Mouse (Mus musculus) forebrain, embryonic 11.5 days (tissue): ENCODE measurements around the gene Arfip2. TPM values are rescaled to one million over a fixed set of nuclear protein-coding genes. Genes with fewer than 3 reads are reported as not detected.
A peak's percentile ranks its signal among the peaks of the same experiment; 100 is the strongest.

Source experiments
- ATAC-seq: fragments of 200-750 bp; cut with Nextera tagmentation; replicated peaks from 2 replicates; pipeline ENCODE4 v1.8.0; 2017; ENCODE audit warnings: moderate TSS enrichment; ENCODE audit not compliant: low FRiP score
- DNase-seq: peaks from one replicate; pipeline ENCODE4 v3.0.0-alpha.2; 2017; ENCODE audit warnings: low spot score
- H3K27ac ChIP-seq: fragments of 300-500 bp; sonication (generic); 2 replicates; pipeline ENCODE4 v1.5.1; 2014; ENCODE audit warnings: low read depth, low read length
- H3K27me3 ChIP-seq: fragments of 300-500 bp; sonication (generic); 2 replicates; pipeline ENCODE4 v1.6.1; 2014; ENCODE audit warnings: mild to moderate bottlenecking, low read length, mixed read lengths; ENCODE audit not compliant: control insufficient read depth, insufficient read depth
- H3K36me3 ChIP-seq: fragments of 300-500 bp; sonication (generic); 2 replicates; pipeline ENCODE4 v1.6.1; 2014; ENCODE audit warnings: mild to moderate bottlenecking, low read length, moderate library complexity, mixed read lengths; ENCODE audit not compliant: control insufficient read depth, insufficient read depth
- H3K4me1 ChIP-seq: fragments of 300-500 bp; sonication (generic); replicated peaks from 2 replicates; pipeline ENCODE4 v1.6.1; 2014; ENCODE audit warnings: low read length, mixed read lengths; ENCODE audit not compliant: control insufficient read depth, insufficient read depth
- H3K4me2 ChIP-seq: fragments of 300-500 bp; sonication (generic); 2 replicates; pipeline ENCODE4 v1.6.1; 2014; ENCODE audit warnings: low read depth, mild to moderate bottlenecking, low read length, moderate library complexity, mixed read lengths; ENCODE audit not compliant: severe bottlenecking
- H3K4me3 ChIP-seq: fragments of 300-500 bp; sonication (generic); 2 replicates; pipeline ENCODE4 v1.5.1; 2014; ENCODE audit warnings: low read depth, low read length
- H3K9ac ChIP-seq: fragments of 300-500 bp; sonication (generic); 2 replicates; pipeline ENCODE4 v1.6.1; 2014; ENCODE audit warnings: low read length
- H3K9me3 ChIP-seq: fragments of 300-500 bp; sonication (generic); 2 replicates; pipeline ENCODE4 v1.6.1; 2016; ENCODE audit warnings: low read length, mixed read lengths; ENCODE audit not compliant: control insufficient read depth
- WGBS: fragments of 180-500 bp; shearing (Covaris S2); extraction: QIAGEN DNeasy Blood & Tissue Kit; methylation state at CpG from one replicate; pipeline ENCODE4 v1.1.7; 2014; 5-methylcytosine and 5-hydroxymethylcytosine counted together
- polyA plus RNA-seq: library from polyadenylated mRNA; unstranded; fragments of >200 nt; fragmentation: Nextera tagmentation; extraction: Ambion mirVana; gene quantifications from 2 replicates; pipeline ENCODE4 v1.2.1, GENCODE M21; 2014

Gene Arfip2
- polyA plus RNA-seq, 1 experiment from 2014 or later = 78.2 TPM

GRCm38 (mm10) chr7:105621053-105621452 is 19.2 kb downstream of the Arfip2 start:
- 84% methylated on average over 4 of the region's 4 CpGs for WGBS
- Histone ChIP-seq H3K9me3 (no peaks in the 10 kb centered on the region), H3K4me2 (no peak overlapping the region), H3K9ac (no peak overlapping the region), H3K27ac (no peak overlapping the region), H3K36me3 (peaks cover 14% of the 10 kb centered on the region), H3K4me3 (no peak overlapping the region), H3K27me3 (no peaks in the 10 kb centered on the region), H3K4me1 (no peaks in the 10 kb centered on the region)
- DNase-seq (no peak), ATAC-seq (no peak)

DNA sequence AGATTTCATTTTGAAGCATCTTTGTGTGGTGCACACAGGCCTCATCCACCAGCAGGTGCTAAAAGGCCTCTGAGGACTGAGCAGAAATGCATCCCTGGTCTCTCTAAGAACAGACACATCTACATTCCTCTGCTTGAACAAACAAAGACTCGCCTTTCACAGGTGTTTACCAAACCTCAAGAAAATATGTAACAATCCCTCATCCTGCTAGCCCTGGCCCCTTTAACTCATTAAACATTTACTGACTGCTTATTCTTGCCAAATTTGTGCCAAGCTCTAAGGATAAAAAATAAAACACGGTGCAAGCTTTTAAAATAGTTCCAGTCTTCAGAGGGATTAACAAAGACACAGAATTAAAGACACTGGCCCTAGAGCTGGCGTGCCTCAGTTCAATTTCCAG is 20.5 kb downstream of the Arfip2 start:
- no peak for DNase-seq
- H3K36me3 ChIP-seq = peaks cover 14% of the 10 kb centered on the region
- WGBS = 80% methylated on average over 3 of the region's 3 CpGs
- ATAC-seq = no peak
- H3K27me3 ChIP-seq = no peaks in the 10 kb centered on the region
- H3K9ac ChIP-seq = no peak overlapping the region
- H3K4me1 ChIP-seq = no peaks in the 10 kb centered on the region
- H3K4me2 ChIP-seq = no peak overlapping the region
- no peaks in the 10 kb centered on the region for H3K9me3 ChIP-seq
- H3K27ac ChIP-seq = no peak overlapping the region
- no peak overlapping the region for H3K4me3 ChIP-seq

DNA sequence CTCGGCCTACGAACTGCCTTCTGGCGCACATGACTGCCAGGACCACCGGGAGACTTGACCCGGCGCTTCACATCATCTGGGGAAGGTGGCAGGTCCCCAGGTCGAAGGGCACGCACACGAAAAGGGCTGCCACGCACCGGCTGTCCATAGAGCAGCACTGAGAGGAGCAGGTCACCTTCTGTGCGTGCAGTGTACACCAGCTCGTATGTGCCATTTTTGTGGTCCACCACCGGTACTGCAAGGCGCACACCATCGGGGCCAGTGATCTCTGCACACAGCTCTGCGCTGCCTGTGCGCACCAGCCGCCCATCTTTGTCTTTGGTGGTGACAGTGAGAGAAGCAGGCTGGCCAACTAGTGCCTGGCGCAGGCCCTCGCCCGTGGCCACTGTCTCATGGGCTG is 22.4 kb downstream of the Arfip2 start:
- Histone ChIP-seq H3K4me2 (no peak overlapping the region), H3K9ac (no peak overlapping the region), H3K4me3 (no peak overlapping the region), H3K27ac (no peak overlapping the region), H3K9me3 (no peaks in the 10 kb centered on the region), H3K27me3 (no peaks in the 10 kb centered on the region), H3K4me1 (no peaks in the 10 kb centered on the region), H3K36me3 (peaks cover 10% of the 10 kb centered on the region)
- ATAC-seq = no peak
- DNase-seq = no peak
- 93% methylated on average over 22 of the region's 22 CpGs for WGBS

- Histone ChIP-seq H3K27me3 (no peaks in the 10 kb centered on the region), H3K4me3 (no peak overlapping the region), H3K27ac (no peak overlapping the region), H3K9ac (no peak overlapping the region), H3K4me2 (no peak overlapping the region), H3K9me3 (no peaks in the 10 kb centered on the region), H3K4me1 (no peaks in the 10 kb centered on the region), H3K36me3 (peaks cover 8% of the 10 kb centered on the region)
- WGBS = 91% methylated on average over 6 of the region's 6 CpGs
- no peak for DNase-seq
- ATAC-seq = no peak
Observed at GRCm38 (mm10) chr7:105616561-105616960, 23.7 kb downstream of the Arfip2 start.

GRCm38 (mm10) chr7:105615720-105616119 is 24.5 kb downstream of the Arfip2 start:
- Histone ChIP-seq H3K36me3 (peaks cover 6% of the 10 kb centered on the region), H3K9ac (no peak overlapping the region), H3K4me1 (no peaks in the 10 kb centered on the region), H3K27me3 (no peaks in the 10 kb centered on the region), H3K4me3 (no peak overlapping the region), H3K4me2 (no peak overlapping the region), H3K27ac (no peak overlapping the region), H3K9me3 (no peaks in the 10 kb centered on the region)
- ATAC-seq (no peak), DNase-seq (no peak)
- WGBS = 79% methylated on average over 1 of the region's 1 CpGs

- Histone ChIP-seq H3K4me3 (no peak overlapping the region), H3K9me3 (no peaks in the 10 kb centered on the region), H3K9ac (no peak overlapping the region), H3K27ac (no peak overlapping the region), H3K27me3 (no peaks in the 10 kb centered on the region), H3K4me2 (no peak overlapping the region), H3K4me1 (no peaks in the 10 kb centered on the region), H3K36me3 (peaks cover 6% of the 10 kb centered on the region)
- no peak for DNase-seq
- WGBS = 87% methylated on average over 1 of the region's 1 CpGs
- no peak for ATAC-seq
Observed at GRCm38 (mm10) chr7:105614400-105614799, 25.8 kb downstream of the Arfip2 start.

- Histone ChIP-seq H3K27me3 (no peaks in the 10 kb centered on the region), H3K36me3 (no peaks in the 10 kb centered on the region; the same call in 1 of the 2 replicates), H3K27ac (no peak overlapping the region), H3K9ac (no peak overlapping the region), H3K9me3 (no peaks in the 10 kb centered on the region), H3K4me3 (no peak overlapping the region), H3K4me2 (no peak overlapping the region), H3K4me1 (no peaks in the 10 kb centered on the region)
- no peak for ATAC-seq
- no peak for DNase-seq
- WGBS = 100% methylated on average over 1 of the region's 1 CpGs
Observed at GRCm38 (mm10) chr7:105611767-105612166, 28.4 kb downstream of the Arfip2 start.

- WGBS = 91% methylated on average over 3 of the region's 3 CpGs
- Histone ChIP-seq H3K9me3 (no peaks in the 10 kb centered on the region; the same call in 1 of the 2 replicates), H3K27ac (no peak overlapping the region), H3K9ac (no peak overlapping the region), H3K27me3 (no peaks in the 10 kb centered on the region), H3K4me2 (no peak overlapping the region), H3K4me3 (no peak overlapping the region), H3K36me3 (no peaks in the 10 kb centered on the region; the same call in 1 of the 2 replicates), H3K4me1 (no peaks in the 10 kb centered on the region)
- ATAC-seq (no peak), DNase-seq (no peak)
Observed at GRCm38 (mm10) chr7:105608467-105608866, 31.7 kb downstream of the Arfip2 start.

- Histone ChIP-seq H3K9me3 (no peaks in the 10 kb centered on the region; the same call in 1 of the 2 replicates), H3K4me3 (no peak overlapping the region), H3K4me1 (no peaks in the 10 kb centered on the region), H3K4me2 (no peak overlapping the region), H3K27me3 (no peaks in the 10 kb centered on the region), H3K36me3 (no peaks in the 10 kb centered on the region), H3K9ac (no peak overlapping the region), H3K27ac (no peak overlapping the region)
- WGBS = 34% methylated on average over 9 of the region's 9 CpGs
- DNase-seq (peak; percentile 78), ATAC-seq (peak; percentile 81)
Observed at GRCm38 (mm10) chr7:105602860-105603623, 37.2 kb downstream of the Arfip2 start.
